Mouse (Mus musculus): ENCODE measurements around the gene Kat8. TPM values are rescaled to one million over a fixed set of nuclear protein-coding genes. Genes with fewer than 3 reads are reported as not detected.

Kat8 gene
- polyA plus RNA-seq (2014; fragmentation: Illumina TruSeq; extraction: RNeasy Lipid Tissue Mini Kit (QIAGEN cat#74804)): 7.5 TPM

GRCm38 (mm10) chr7:127912190-127912871 is at the start of gene Kat8:
Kat8 (plus strand) TSS chr7:127912516.

GRCm38 (mm10) chr7:127876041-127876466 is 36.3 kb upstream of the Kat8 start, which contains the start of gene Zfp646:
Zfp646 (plus strand) TSS chr7:127876221.

DNA sequence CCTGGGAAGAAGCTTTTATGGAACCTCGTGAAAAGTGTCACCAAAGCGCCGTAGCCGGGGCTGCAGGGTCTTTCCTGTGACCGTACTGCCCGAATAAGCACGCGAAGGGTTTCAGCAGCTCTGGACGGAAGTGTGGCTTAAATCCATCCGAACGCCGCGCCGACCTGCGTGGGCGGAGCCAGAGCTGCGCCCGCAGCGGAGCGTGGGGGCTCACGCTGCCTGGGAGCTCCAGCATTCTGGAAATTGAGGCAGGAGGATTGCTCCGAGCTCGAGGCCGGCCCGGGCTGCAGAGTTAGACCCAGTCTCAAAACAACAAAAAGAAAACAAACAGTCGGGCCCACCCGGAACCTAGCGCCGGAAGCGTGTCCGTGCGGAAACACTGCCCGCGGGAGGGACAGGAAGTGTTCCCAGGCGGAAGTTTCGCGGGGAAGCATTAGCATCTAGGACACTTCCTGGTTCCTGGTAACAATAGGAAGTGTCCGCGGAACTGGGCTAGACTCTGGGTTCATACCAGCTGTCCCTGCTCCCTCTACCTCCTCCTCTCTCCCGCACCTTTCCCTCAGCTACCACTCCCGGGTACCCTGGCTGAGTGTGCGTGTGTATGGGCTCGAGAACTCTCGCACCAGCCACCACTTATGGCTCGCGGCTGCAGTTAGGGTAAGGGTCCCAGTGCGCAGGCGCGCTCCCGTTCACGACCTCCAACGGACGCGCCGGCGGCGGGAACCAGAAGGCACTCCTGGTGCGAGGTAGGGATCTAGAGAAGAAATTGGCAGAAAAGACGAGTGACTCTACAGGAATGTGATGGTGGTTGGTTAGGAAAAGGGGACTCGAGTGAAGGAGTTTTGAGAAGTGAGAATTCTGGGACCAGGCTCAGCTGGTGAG is 35.6 kb upstream of the Kat8 start, which contains the start of gene Zfp668:
Gene Zfp668, minus strand, starts transcription at position 362 of the 882 bp plus-strand sequence.

GRCm38 (mm10) chr7:127890798-127891197 is 21.5 kb upstream of the Kat8 start, which contains the start of gene Prss53:
Prss53 (minus strand) TSS chr7:127890970.

GRCm38 (mm10) chr7:127895442-127895841 is 16.9 kb upstream of the Kat8 start, which contains the start of the genes Gm21974 and Vkorc1:
Gm21974 (minus strand) TSS chr7:127895454.
Vkorc1 (minus strand) TSS chr7:127895617.

GRCm38 (mm10) chr7:127903971-127904796 is 8.1 kb upstream of the Kat8 start, which contains the start of gene Bckdk:
Bckdk (plus strand) TSS chr7:127904082.

GRCm38 (mm10) chr7:127929923-127930322 is 17.6 kb downstream of the Kat8 start, which contains the start of gene Prss8:
Prss8 (minus strand) TSS chr7:127930104.

GRCm38 (mm10) chr7:127946470-127947023 is 34.2 kb downstream of the Kat8 start, which contains the start of gene Prss36:
Prss36 (minus strand) TSS chr7:127946725.

DNA sequence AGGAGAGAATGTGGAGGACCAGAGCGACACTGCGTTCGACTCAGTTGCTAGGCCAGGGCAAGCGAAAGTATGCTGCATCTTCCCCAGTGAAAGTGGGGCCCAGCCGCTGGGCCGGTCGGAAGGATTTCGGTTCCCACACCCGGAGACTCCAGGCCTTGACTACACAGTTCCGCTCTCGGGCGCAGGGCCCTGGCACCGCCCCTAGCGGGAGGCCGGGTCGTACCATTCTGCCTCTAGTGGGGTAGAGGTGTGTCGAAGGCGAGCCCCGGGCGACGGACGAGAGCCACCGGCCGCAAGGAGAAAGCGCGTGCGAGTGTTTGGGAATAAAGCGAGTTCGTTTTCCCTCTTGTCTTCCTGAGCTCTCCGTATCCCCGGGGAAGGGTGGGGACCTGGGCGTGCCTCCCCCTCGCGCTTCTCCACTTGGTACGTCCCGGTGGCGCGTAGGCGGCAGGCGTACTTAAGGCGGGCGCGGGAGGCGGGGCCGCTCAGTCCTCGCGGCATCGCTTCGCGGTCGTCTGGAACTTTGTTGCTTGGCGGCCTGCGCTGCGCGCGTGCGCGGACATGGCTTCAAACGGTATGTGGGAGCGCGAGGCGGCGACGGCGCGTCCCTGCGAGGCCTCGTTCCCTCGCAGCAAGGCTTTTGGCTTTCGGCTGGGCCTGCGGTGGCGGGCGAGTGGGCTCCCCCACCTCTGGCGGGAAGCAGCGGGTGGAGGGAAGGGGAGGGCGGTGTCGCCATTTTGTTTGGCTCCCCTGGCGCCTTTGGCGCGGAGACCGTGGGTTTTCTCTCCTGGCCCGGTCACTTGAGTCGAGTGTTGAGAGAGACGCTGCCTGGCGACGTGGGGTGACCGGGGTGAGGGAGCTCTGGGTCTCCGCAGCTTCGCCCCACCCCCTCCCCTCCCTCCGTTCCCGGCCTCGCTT is 54.9 kb downstream of the Kat8 start, which contains the start of gene Fus:
Gene Fus, plus strand, starts transcription at position 454 of the 918 bp plus-strand sequence.

Other genes starting within 250 kb of the Kat8 start
- gene Bcl7c, start 203.6 kb upstream of the Kat8 start, polyA plus RNA-seq (2014; fragmentation: Illumina TruSeq; extraction: RNeasy Lipid Tissue Mini Kit (QIAGEN cat#74804)): 6.5 TPM
- gene Ctf1, start 199.8 kb upstream of the Kat8 start, polyA plus RNA-seq (2014; fragmentation: Illumina TruSeq; extraction: RNeasy Lipid Tissue Mini Kit (QIAGEN cat#74804)): 2.4 TPM
- gene Ctf2, start 180.3 kb upstream of the Kat8 start, polyA plus RNA-seq (2014; fragmentation: Illumina TruSeq; extraction: RNeasy Lipid Tissue Mini Kit (QIAGEN cat#74804)): not detected
- 0.66 TPM for gene Fbxl19, start 168.0 kb upstream of the Kat8 start, polyA plus RNA-seq (2014; fragmentation: Illumina TruSeq; extraction: RNeasy Lipid Tissue Mini Kit (QIAGEN cat#74804))
- gene Orai3, start 142.7 kb upstream of the Kat8 start, polyA plus RNA-seq (2014; fragmentation: Illumina TruSeq; extraction: RNeasy Lipid Tissue Mini Kit (QIAGEN cat#74804)): 2.7 TPM
- 6.6 TPM for gene Setd1a, start 135.8 kb upstream of the Kat8 start, polyA plus RNA-seq (2014; fragmentation: Illumina TruSeq; extraction: RNeasy Lipid Tissue Mini Kit (QIAGEN cat#74804))
- gene Gm49388, start 126.9 kb upstream of the Kat8 start, polyA plus RNA-seq (2014; fragmentation: Illumina TruSeq; extraction: RNeasy Lipid Tissue Mini Kit (QIAGEN cat#74804)): not detected
- gene Hsd3b7, start 111.9 kb upstream of the Kat8 start, polyA plus RNA-seq (2014; fragmentation: Illumina TruSeq; extraction: RNeasy Lipid Tissue Mini Kit (QIAGEN cat#74804)): 8.1 TPM
- 12.8 TPM for gene Stx4a, start 88.2 kb upstream of the Kat8 start, polyA plus RNA-seq (2014; fragmentation: Illumina TruSeq; extraction: RNeasy Lipid Tissue Mini Kit (QIAGEN cat#74804))
- 1.1 TPM for gene Stx1b, start 88.0 kb upstream of the Kat8 start, polyA plus RNA-seq (2014; fragmentation: Illumina TruSeq; extraction: RNeasy Lipid Tissue Mini Kit (QIAGEN cat#74804))
- 9.1 TPM for gene Zfp646, start 36.3 kb upstream of the Kat8 start, polyA plus RNA-seq (2014; fragmentation: Illumina TruSeq; extraction: RNeasy Lipid Tissue Mini Kit (QIAGEN cat#74804))
- gene Zfp668, start 35.7 kb upstream of the Kat8 start, polyA plus RNA-seq (2014; fragmentation: Illumina TruSeq; extraction: RNeasy Lipid Tissue Mini Kit (QIAGEN cat#74804)): 4.3 TPM
- not detected for gene Prss53, start 21.5 kb upstream of the Kat8 start, polyA plus RNA-seq (2014; fragmentation: Illumina TruSeq; extraction: RNeasy Lipid Tissue Mini Kit (QIAGEN cat#74804))
- gene Gm21974, start 17.1 kb upstream of the Kat8 start, polyA plus RNA-seq (2014; fragmentation: Illumina TruSeq; extraction: RNeasy Lipid Tissue Mini Kit (QIAGEN cat#74804)): not detected
- 68.1 TPM for gene Vkorc1, start 16.9 kb upstream of the Kat8 start, polyA plus RNA-seq (2014; fragmentation: Illumina TruSeq; extraction: RNeasy Lipid Tissue Mini Kit (QIAGEN cat#74804))
- 3.2 TPM for gene Bckdk, start 8.4 kb upstream of the Kat8 start, polyA plus RNA-seq (2014; fragmentation: Illumina TruSeq; extraction: RNeasy Lipid Tissue Mini Kit (QIAGEN cat#74804))
- not detected for gene Prss8, start 17.6 kb downstream of the Kat8 start, polyA plus RNA-seq (2014; fragmentation: Illumina TruSeq; extraction: RNeasy Lipid Tissue Mini Kit (QIAGEN cat#74804))
- not detected for gene Prss36, start 34.2 kb downstream of the Kat8 start, polyA plus RNA-seq (2014; fragmentation: Illumina TruSeq; extraction: RNeasy Lipid Tissue Mini Kit (QIAGEN cat#74804))
- gene Fus, start 54.9 kb downstream of the Kat8 start, polyA plus RNA-seq (2014; fragmentation: Illumina TruSeq; extraction: RNeasy Lipid Tissue Mini Kit (QIAGEN cat#74804)): 903 TPM
- 5.3 TPM for gene Pycard, start 81.4 kb downstream of the Kat8 start, polyA plus RNA-seq (2014; fragmentation: Illumina TruSeq; extraction: RNeasy Lipid Tissue Mini Kit (QIAGEN cat#74804))
- not detected for gene Trim72, start 91.4 kb downstream of the Kat8 start, polyA plus RNA-seq (2014; fragmentation: Illumina TruSeq; extraction: RNeasy Lipid Tissue Mini Kit (QIAGEN cat#74804))
- gene Itgam, start 150.1 kb downstream of the Kat8 start, polyA plus RNA-seq (2014; fragmentation: Illumina TruSeq; extraction: RNeasy Lipid Tissue Mini Kit (QIAGEN cat#74804)): 5.8 TPM
- gene Gm49368, start 150.2 kb downstream of the Kat8 start, polyA plus RNA-seq (2014; fragmentation: Illumina TruSeq; extraction: RNeasy Lipid Tissue Mini Kit (QIAGEN cat#74804)): not detected
- 5.0 TPM for gene Itgax, start 217.0 kb downstream of the Kat8 start, polyA plus RNA-seq (2014; fragmentation: Illumina TruSeq; extraction: RNeasy Lipid Tissue Mini Kit (QIAGEN cat#74804))
- gene Itgad, start 241.9 kb downstream of the Kat8 start, polyA plus RNA-seq (2014; fragmentation: Illumina TruSeq; extraction: RNeasy Lipid Tissue Mini Kit (QIAGEN cat#74804)): not detected